Mouse (Mus musculus) C2C12 (cell line): ENCODE measurements around the gene Usp39.

ENCODE experiments used
- CEBPB ChIP-seq: IDR thresholded peaks from one replicate; pipeline ENCODE4 v1.6.1; 2011; ENCODE audit warnings: low read depth, mild to moderate bottlenecking, control low read depth, moderate library complexity
- CTCF ChIP-seq: IDR thresholded peaks from one replicate; pipeline ENCODE4 v1.5.1; 2011; ENCODE audit not compliant: control insufficient read depth, insufficient read depth, insufficient read length
- FOSL1 ChIP-seq: IDR thresholded peaks from one replicate; pipeline ENCODE4 v1.8.0; 2011; ENCODE audit warnings: mild to moderate bottlenecking, low read length; ENCODE audit not compliant: poor library complexity, insufficient read depth, severe bottlenecking
- MAX ChIP-seq: IDR thresholded peaks from one replicate; pipeline ENCODE4 v1.6.1; 2011; ENCODE audit warnings: mild to moderate bottlenecking, control low read depth
- MYOD1 ChIP-seq: IDR thresholded peaks from one replicate; pipeline ENCODE4 v1.6.1; 2011; ENCODE audit warnings: low read depth; ENCODE audit not compliant: control insufficient read depth, insufficient read length
- MYOG ChIP-seq: IDR thresholded peaks from one replicate; pipeline ENCODE4 v1.6.1; 2011; ENCODE audit not compliant: control insufficient read depth, insufficient read length; ENCODE audit errors: extremely low read depth
- USF1 ChIP-seq: IDR thresholded peaks from one replicate; pipeline ENCODE4 v1.6.1; 2011; ENCODE audit warnings: low read depth, mild to moderate bottlenecking, control low read depth, moderate library complexity

- TF ChIP-seq CTCF (no peak), MYOD1 (no peak), MYOG (no peak), USF1 (no peak), CEBPB (no peak), MAX (no peak), FOSL1 (no peak)
These were observed 47.4 kb upstream of the Usp39 start for GRCm38 (mm10) chr6:72392341-72392740.
